Mouse (Mus musculus): ENCODE measurements around the gene Cdh13. TPM values are rescaled to one million over a fixed set of nuclear protein-coding genes. Genes with fewer than 3 reads are reported as not detected.

The Cdh13 gene
- polyA plus RNA-seq, 1 experiment from 2014 or later, result 0.53 TPM

DNA sequence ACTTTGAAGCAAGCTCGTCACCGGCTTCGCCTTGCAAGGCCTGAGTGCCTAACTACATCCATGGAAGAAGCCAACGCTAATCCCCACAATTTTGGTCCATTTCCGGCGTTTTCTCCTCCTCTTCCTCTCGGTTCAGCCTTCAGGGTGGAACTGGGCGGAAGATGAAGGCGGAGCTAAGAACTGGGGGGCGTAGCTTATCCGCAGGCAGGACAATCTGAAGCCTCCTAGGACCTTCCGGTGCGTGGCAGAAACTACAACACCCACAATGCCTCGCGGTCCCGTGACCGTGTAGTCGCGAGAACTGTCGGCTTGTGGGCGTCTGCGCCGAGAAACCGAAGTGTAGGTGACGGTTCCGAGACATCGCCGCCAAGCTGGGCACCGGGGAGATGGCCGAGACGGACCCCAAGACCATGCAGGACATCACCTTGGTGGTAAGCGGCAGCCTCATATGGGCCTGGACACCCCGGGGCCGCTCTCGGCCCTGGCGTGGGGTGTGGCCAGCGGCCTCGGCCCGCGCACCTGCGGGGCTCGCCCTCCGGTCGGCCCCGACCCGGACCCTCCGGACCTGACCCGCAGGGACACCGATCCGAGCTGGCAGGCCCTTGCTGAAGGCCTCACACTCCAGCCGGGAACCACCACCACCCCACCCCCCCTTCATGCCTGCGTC is 1060.8 kb downstream of the Cdh13 start, which contains the start of gene Hsbp1:
Hsbp1 (plus strand) TSS at position 299 of the 667 bp plus-strand sequence.
- ATAC-seq (peak; percentile 98), DNase-seq (peak; percentile 97)
- peak within 1 kb of the TSS; percentile 96 for H3K4me3 ChIP-seq (ENCODE audit: low read depth, low read length)
- H3K36me3 ChIP-seq (replicated peaks; ENCODE audit: insufficient read depth, low read length), result peaks cover 27% of the 10 kb centered on the region
- H3K27me3 ChIP-seq (ENCODE audit: insufficient read depth, low read length), result no peaks in the 10 kb centered on the region
- peak within 1 kb of the TSS; percentile 73 for H3K27ac ChIP-seq (ENCODE audit: low read depth)
- TF ChIP-seq CTCF (IDR thresholded peaks at IDR 0.05; ENCODE audit: low read depth), result no peak
- TF ChIP-seq EP300 (IDR thresholded peaks at IDR 0.05; ENCODE audit: low read depth), result no peak; the same call in 1 of the 2 replicates
- 3% methylated on average over 52 of the region's 52 CpGs for WGBS (ENCODE audit: insufficient replicate concordance)
- 0 out of 2 replicates have a peak, but pooled peaks cover 5% of the 10 kb centered on the region for H3K9me3 ChIP-seq (ENCODE audit: low read length)
- H3K4me2 ChIP-seq (ENCODE audit: low read depth, low read length), result peak within 1 kb of the TSS; percentile 93
- H3K9ac ChIP-seq (replicated peaks), result peak within 1 kb of the TSS; percentile 97
- H3K4me1 ChIP-seq (ENCODE audit: insufficient read depth), result peaks cover 9% of the 10 kb centered on the region

DNA sequence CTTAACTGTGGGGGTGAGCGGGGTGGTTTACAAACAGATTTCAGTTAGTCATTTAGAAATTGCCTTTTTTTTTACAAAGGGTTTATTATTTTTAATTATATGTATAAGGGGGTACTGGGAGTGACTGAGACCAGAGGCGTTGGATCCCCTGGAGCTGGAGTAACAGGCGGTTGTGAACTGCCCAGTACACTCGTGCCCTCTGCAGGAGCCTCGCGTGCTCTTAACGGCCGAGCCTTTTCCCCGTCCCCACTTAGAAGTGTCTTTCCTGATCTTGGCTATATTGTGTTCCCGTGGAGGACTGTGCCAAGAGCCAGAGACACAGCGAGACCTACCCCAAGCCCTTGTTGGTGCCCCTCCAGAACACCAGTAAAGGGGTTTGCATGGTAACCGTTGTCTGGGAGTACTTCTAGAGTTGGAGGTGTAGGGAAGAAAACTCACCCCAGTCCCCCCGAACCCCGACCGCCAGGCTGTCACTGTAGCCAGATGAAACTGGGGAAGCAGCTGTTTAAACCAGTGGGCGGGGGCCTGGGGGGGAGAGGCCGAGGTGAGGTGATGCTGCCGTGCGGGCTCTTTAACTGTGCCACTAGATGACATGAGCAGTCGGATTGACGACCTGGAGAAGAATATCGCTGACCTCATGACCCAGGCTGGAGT is 1061.6 kb downstream of the Cdh13 start:
- no peaks in the 10 kb centered on the region for H3K27me3 ChIP-seq (ENCODE audit: insufficient read depth, low read length)
- H3K4me3 ChIP-seq (ENCODE audit: low read depth, low read length), result peak overlapping the region; percentile 96
- peaks cover 31% of the 10 kb centered on the region for H3K36me3 ChIP-seq (replicated peaks; ENCODE audit: insufficient read depth, low read length)
- WGBS (ENCODE audit: insufficient replicate concordance), result 40% methylated on average over 22 of the region's 22 CpGs
- H3K4me2 ChIP-seq (ENCODE audit: low read depth, low read length), result peak overlapping the region; percentile 93
- no peak for ATAC-seq
- TF ChIP-seq EP300 (IDR thresholded peaks at IDR 0.05; ENCODE audit: low read depth), result no peak
- peak; percentile 11; the same call in 1 of the 2 replicates for TF ChIP-seq CTCF (IDR thresholded peaks at IDR 0.05; ENCODE audit: low read depth)
- 0 out of 2 replicates have a peak, but pooled peaks cover 5% of the 10 kb centered on the region for H3K9me3 ChIP-seq (ENCODE audit: low read length)
- peak; percentile 23 for DNase-seq
- peak overlapping the region; percentile 73 for H3K27ac ChIP-seq (ENCODE audit: low read depth)
- peak overlapping the region; percentile 97 for H3K9ac ChIP-seq (replicated peaks)
- H3K4me1 ChIP-seq (ENCODE audit: insufficient read depth), result peaks cover 9% of the 10 kb centered on the region

DNA sequence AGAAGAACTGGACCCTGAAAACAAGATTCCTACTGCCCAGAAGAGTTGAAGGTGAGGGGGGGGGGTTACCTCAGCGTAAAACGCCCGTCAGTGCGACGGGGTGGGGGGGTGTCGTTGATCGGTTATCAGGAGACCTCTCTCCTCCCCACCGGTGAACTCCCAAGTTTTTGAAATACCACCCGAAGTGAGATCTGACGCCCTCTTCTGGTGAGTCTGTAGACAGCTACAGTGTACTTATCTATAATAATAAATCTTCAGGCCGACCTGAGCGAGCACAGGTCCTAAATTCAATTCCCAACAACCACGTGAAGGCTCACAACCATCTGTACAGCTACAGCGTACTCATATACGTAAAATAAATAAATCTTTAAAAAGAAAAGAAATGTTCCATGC is 1062.1 kb downstream of the Cdh13 start:
- no peak for TF ChIP-seq EP300 (IDR thresholded peaks at IDR 0.05; ENCODE audit: low read depth)
- TF ChIP-seq CTCF (IDR thresholded peaks at IDR 0.05; ENCODE audit: low read depth), result peak; percentile 37
- Histone ChIP-seq H3K9me3 (ENCODE audit: low read length) (0 out of 2 replicates have a peak, but pooled peaks cover 5% of the 10 kb centered on the region), H3K27me3 (ENCODE audit: insufficient read depth, low read length) (no peaks in the 10 kb centered on the region), H3K4me1 (ENCODE audit: insufficient read depth) (peaks cover 9% of the 10 kb centered on the region), H3K9ac (replicated peaks) (no peak overlapping the region), H3K36me3 (replicated peaks; ENCODE audit: insufficient read depth, low read length) (peaks cover 31% of the 10 kb centered on the region), H3K27ac (ENCODE audit: low read depth) (no peak overlapping the region), H3K4me2 (ENCODE audit: low read depth, low read length) (peak overlapping the region; percentile 93), H3K4me3 (ENCODE audit: low read depth, low read length) (peak overlapping the region; percentile 96)
- ATAC-seq (no peak), DNase-seq (no peak)
- WGBS (ENCODE audit: insufficient replicate concordance), result 79% methylated on average over 15 of the region's 15 CpGs

DNA sequence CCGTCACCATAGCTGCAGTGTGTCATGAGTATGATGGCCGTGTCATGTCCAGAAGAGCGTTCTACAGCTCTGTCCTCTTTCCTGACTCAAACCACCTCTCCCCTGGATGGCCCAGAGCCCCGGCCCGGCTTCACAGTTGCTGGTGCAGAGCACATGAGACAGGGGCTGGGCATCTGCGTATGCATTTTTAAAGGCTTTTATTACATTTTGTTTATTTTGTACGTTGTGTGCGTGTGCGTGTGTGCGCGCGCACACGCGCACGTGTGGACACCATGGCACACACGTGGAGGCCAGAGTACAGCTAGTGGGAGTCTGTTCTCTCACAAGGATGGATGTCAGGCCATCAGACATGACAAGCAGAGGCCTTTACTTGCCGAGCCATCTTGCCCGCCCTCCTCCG is 1068.1 kb downstream of the Cdh13 start:
- no peaks in the 10 kb centered on the region for H3K9me3 ChIP-seq (ENCODE audit: low read length)
- H3K27ac ChIP-seq (ENCODE audit: low read depth), result no peak overlapping the region
- H3K27me3 ChIP-seq (ENCODE audit: insufficient read depth, low read length), result no peaks in the 10 kb centered on the region
- DNase-seq, result no peak
- no peak for ATAC-seq
- 88% methylated on average over 19 of the region's 19 CpGs for WGBS (ENCODE audit: insufficient replicate concordance)
- no peak overlapping the region for H3K4me2 ChIP-seq (ENCODE audit: low read depth, low read length)
- peaks cover 15% of the 10 kb centered on the region for H3K4me1 ChIP-seq (ENCODE audit: insufficient read depth)
- no peak overlapping the region for H3K4me3 ChIP-seq (ENCODE audit: low read depth, low read length)
- no peak for TF ChIP-seq CTCF (IDR thresholded peaks at IDR 0.05; ENCODE audit: low read depth)
- no peak for TF ChIP-seq EP300 (IDR thresholded peaks at IDR 0.05; ENCODE audit: low read depth)
- H3K36me3 ChIP-seq (replicated peaks; ENCODE audit: insufficient read depth, low read length), result peaks cover 27% of the 10 kb centered on the region
- H3K9ac ChIP-seq (replicated peaks), result no peak overlapping the region

DNA sequence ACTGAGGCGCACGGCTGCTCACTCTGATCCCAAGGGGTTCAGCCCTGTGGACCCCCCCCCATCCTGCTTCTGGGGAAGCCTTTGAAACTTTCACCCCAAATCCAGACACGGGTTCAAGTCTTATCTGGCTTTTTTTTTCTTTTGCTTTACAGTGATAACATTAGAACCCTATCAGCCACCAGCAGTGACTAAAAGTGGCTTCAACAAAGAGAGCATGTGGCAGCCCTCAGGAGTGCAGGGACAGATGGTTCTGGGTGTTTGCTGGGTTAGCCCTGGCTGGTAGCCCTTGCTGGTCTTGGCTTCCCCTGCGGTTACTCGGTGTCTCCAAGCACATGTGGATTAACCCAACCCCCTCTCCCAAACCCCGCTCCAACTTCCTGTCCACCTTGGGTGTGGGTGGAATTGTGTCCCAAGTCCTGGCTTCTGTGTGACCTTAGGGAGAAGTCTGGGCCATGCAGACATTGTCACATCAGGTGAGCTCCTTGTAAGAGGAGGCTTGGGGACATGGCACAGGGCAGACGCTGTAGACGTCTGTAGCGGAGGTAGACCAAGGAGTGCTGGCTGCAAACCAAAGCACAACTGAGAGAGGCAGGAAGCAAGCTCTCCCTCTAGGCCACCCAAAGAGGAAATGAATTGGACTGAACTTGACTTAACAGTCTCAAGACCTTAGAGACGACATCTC is 1069.6 kb downstream of the Cdh13 start:
- ATAC-seq, result peak; percentile 52
- Histone ChIP-seq H3K36me3 (replicated peaks; ENCODE audit: insufficient read depth, low read length) (peaks cover 14% of the 10 kb centered on the region), H3K27ac (ENCODE audit: low read depth) (peak overlapping the region; percentile 39; the same call in 1 of the 2 replicates)

DNA sequence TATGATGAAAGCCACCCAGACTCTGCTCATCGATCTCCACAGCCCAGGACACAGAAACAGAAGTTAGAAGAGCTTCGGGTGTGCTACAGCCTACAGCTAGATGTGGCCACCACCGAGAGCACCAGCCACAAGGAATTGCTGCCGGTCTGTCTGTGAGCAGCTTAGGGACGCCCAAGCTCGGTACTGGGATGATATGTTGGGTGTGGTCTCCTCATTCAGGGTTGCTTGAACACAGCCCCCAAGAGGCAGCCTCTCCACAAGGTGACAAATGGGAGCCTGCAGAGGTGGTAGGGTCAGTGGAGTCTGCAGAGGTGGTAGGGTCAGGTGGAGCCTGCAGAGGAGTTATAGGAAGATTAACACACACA is 1070.1 kb downstream of the Cdh13 start:
- Histone ChIP-seq H3K4me1 (ENCODE audit: insufficient read depth) (peaks cover 15% of the 10 kb centered on the region), H3K4me3 (ENCODE audit: low read depth, low read length) (no peak overlapping the region), H3K27me3 (ENCODE audit: insufficient read depth, low read length) (no peaks in the 10 kb centered on the region), H3K9me3 (ENCODE audit: low read length) (no peaks in the 10 kb centered on the region), H3K36me3 (replicated peaks; ENCODE audit: insufficient read depth, low read length) (peaks cover 10% of the 10 kb centered on the region), H3K27ac (ENCODE audit: low read depth) (no peak overlapping the region), H3K9ac (replicated peaks) (no peak overlapping the region), H3K4me2 (ENCODE audit: low read depth, low read length) (no peak overlapping the region)
- 53% methylated on average over 6 of the region's 6 CpGs for WGBS (ENCODE audit: insufficient replicate concordance)
- no peak for DNase-seq
- TF ChIP-seq CTCF (IDR thresholded peaks at IDR 0.05; ENCODE audit: low read depth) (no peak), EP300 (IDR thresholded peaks at IDR 0.05; ENCODE audit: low read depth) (no peak)
- peak; percentile 24; the same call in 1 of the 2 replicates for ATAC-seq

More for the DNA sequence above, 1069.6 kb downstream of the Cdh13 start:
- H3K4me3 ChIP-seq (ENCODE audit: low read depth, low read length), result no peak overlapping the region
- no peak overlapping the region for H3K9ac ChIP-seq (replicated peaks)
- WGBS (ENCODE audit: insufficient replicate concordance), result 33% methylated on average over 10 of the region's 10 CpGs
- H3K4me2 ChIP-seq (ENCODE audit: low read depth, low read length), result peak overlapping the region; percentile 18; the same call in 1 of the 2 replicates
- DNase-seq, result no peak
- H3K27me3 ChIP-seq (ENCODE audit: insufficient read depth, low read length), result no peaks in the 10 kb centered on the region
- no peaks in the 10 kb centered on the region for H3K9me3 ChIP-seq (ENCODE audit: low read length)
- TF ChIP-seq EP300 (IDR thresholded peaks at IDR 0.05; ENCODE audit: low read depth), result no peak
- no peak for TF ChIP-seq CTCF (IDR thresholded peaks at IDR 0.05; ENCODE audit: low read depth)
- peaks cover 15% of the 10 kb centered on the region for H3K4me1 ChIP-seq (ENCODE audit: insufficient read depth)

Data from liver, postnatal 0 days (tissue).